Mouse (Mus musculus) lung, embryonic 15.5 days (tissue): Measurements from ENCODE around the gene Itpk1. TPM values are rescaled to one million over a fixed set of nuclear protein-coding genes. Genes with fewer than 3 reads are reported as not detected.

Experiments
- ATAC-seq: fragments of 200-750 bp; cut with Nextera tagmentation; 2 replicates; pipeline ENCODE4 v1.8.0; 2017; ENCODE audit warnings: moderate number of reproducible peaks, borderline replicate concordance; ENCODE audit not compliant: low FRiP score, low TSS enrichment; ENCODE audit errors: extremely low read depth
- H3K27ac ChIP-seq: fragments of 300-500 bp; sonication (generic); 2 replicates; pipeline ENCODE4 v1.5.1; 2015; ENCODE audit warnings: moderate library complexity, mild to moderate bottlenecking, inconsistent platforms
- H3K27me3 ChIP-seq: fragments of 300-500 bp; sonication (generic); 2 replicates; pipeline ENCODE4 v1.6.1; 2015; ENCODE audit warnings: inconsistent platforms
- H3K36me3 ChIP-seq: fragments of 300-500 bp; sonication (generic); 2 replicates; pipeline ENCODE4 v1.6.1; 2015; ENCODE audit warnings: inconsistent platforms
- H3K4me1 ChIP-seq: fragments of 300-500 bp; sonication (generic); 2 replicates; pipeline ENCODE4 v1.6.1; 2015; ENCODE audit warnings: inconsistent platforms
- H3K4me2 ChIP-seq: fragments of 300-500 bp; sonication (generic); 2 replicates; pipeline ENCODE4 v1.6.1; 2015; ENCODE audit warnings: inconsistent platforms, mild to moderate bottlenecking, moderate library complexity
- H3K4me3 ChIP-seq: fragments of 300-500 bp; sonication (generic); 2 replicates; pipeline ENCODE4 v1.5.1; 2015; ENCODE audit warnings: mild to moderate bottlenecking, inconsistent platforms
- H3K9ac ChIP-seq: fragments of 300-500 bp; sonication (generic); 2 replicates; pipeline ENCODE4 v1.6.1; 2015; ENCODE audit warnings: inconsistent platforms
- H3K9me3 ChIP-seq: fragments of 300-500 bp; sonication (generic); 2 replicates; pipeline ENCODE4 v1.6.1; 2016; ENCODE audit warnings: inconsistent platforms
- WGBS: fragments of 180-500 bp; shearing (Covaris S2); methylation state at CpG from one replicate; pipeline ENCODE4 v1.1.7; 2015; 5-methylcytosine and 5-hydroxymethylcytosine counted together
- polyA plus RNA-seq: library from polyadenylated mRNA; unstranded; fragments of >200 nt; fragmentation: Nextera tagmentation; extraction: Ambion mirVana; gene quantifications from 2 replicates; pipeline ENCODE4 v1.2.1, GENCODE M21; 2015

Itpk1 gene
- polyA plus RNA-seq, 1 experiment from 2014 or later: 9.6 TPM

GRCm38 (mm10) chr12:102650649-102651048, 54.1 kb downstream of the Itpk1 start:
- no peak for ATAC-seq

GRCm38 (mm10) chr12:102647839-102648564, 56.7 kb downstream of the Itpk1 start:
- no peak overlapping the region for H3K9ac ChIP-seq
- H3K4me2 ChIP-seq: no peak overlapping the region
- H3K9me3 ChIP-seq: no peaks in the 10 kb centered on the region
- no peaks in the 10 kb centered on the region for H3K27me3 ChIP-seq
- 56% methylated on average over 14 of the region's 14 CpGs for WGBS
- H3K27ac ChIP-seq: peak overlapping the region; percentile 51; the same call in 1 of the 2 replicates
- peak; percentile 47 for ATAC-seq
- no peaks in the 10 kb centered on the region for H3K36me3 ChIP-seq
- no peak overlapping the region for H3K4me3 ChIP-seq
- H3K4me1 ChIP-seq: peaks cover 50% of the 10 kb centered on the region

More at GRCm38 (mm10) chr12:102650649-102651048, 54.1 kb downstream of the Itpk1 start:
- Histone ChIP-seq H3K4me3 (no peak overlapping the region), H3K4me2 (no peak overlapping the region), H3K9ac (no peak overlapping the region), H3K9me3 (no peaks in the 10 kb centered on the region), H3K27ac (no peak overlapping the region), H3K27me3 (no peaks in the 10 kb centered on the region), H3K4me1 (peaks cover 47% of the 10 kb centered on the region), H3K36me3 (no peaks in the 10 kb centered on the region)
- 86% methylated on average over 4 of the region's 4 CpGs for WGBS

GRCm38 (mm10) chr12:102646586-102647260, 58.0 kb downstream of the Itpk1 start:
- Histone ChIP-seq H3K27ac (peak overlapping the region; percentile 56; the same call in 1 of the 2 replicates), H3K9ac (no peak overlapping the region), H3K9me3 (no peaks in the 10 kb centered on the region), H3K36me3 (no peaks in the 10 kb centered on the region), H3K27me3 (no peaks in the 10 kb centered on the region), H3K4me1 (peaks cover 40% of the 10 kb centered on the region), H3K4me2 (no peak overlapping the region), H3K4me3 (no peak overlapping the region)
- no peak for ATAC-seq
- 62% methylated on average over 7 of the region's 7 CpGs for WGBS

DNA sequence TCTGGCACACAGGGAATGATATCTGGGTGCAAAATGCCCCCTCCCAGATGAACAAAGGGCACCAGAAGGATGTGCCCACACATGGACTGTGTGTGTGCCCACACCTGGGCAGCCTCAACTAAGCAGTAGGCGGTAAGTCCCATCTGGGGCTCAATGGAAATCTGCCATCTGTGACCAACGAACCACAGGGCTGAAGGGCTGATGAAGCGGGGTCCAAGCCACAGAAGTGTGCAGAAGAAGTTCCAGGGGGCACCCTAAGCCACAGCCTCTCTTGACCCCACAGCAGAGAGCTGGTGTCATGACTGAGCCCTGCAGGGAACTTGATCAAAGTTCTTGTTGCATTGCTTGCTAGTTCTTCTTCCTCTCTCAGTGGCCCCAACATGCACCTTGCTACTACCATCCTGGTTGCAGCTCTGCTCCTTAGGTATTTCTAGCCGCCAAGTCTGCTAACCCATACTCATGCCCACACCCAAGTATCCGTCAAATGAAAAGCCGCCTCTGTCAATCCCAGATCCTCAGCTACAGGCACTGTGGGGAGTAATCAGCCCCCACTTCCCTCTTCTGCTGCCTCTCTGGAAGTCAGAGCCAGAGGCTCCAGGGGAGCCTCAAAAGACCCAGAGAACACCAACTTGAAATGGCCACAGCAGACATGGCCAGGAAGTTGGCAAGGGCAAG, 58.7 kb downstream of the Itpk1 start:
- Histone ChIP-seq H3K27me3 (no peaks in the 10 kb centered on the region), H3K4me3 (no peak overlapping the region), H3K27ac (no peak overlapping the region), H3K4me2 (no peak overlapping the region), H3K4me1 (peaks cover 39% of the 10 kb centered on the region), H3K36me3 (no peaks in the 10 kb centered on the region), H3K9ac (no peak overlapping the region), H3K9me3 (no peaks in the 10 kb centered on the region)
- ATAC-seq: no peak
- 86% methylated on average over 6 of the region's 6 CpGs for WGBS

- no peak overlapping the region for H3K27ac ChIP-seq
- WGBS: 57% methylated on average over 6 of the region's 6 CpGs
- no peak for ATAC-seq
- H3K4me1 ChIP-seq: peaks cover 30% of the 10 kb centered on the region
- H3K9ac ChIP-seq: no peak overlapping the region
- no peaks in the 10 kb centered on the region for H3K27me3 ChIP-seq
- no peaks in the 10 kb centered on the region for H3K9me3 ChIP-seq
- H3K4me2 ChIP-seq: no peak overlapping the region
- no peak overlapping the region for H3K4me3 ChIP-seq
- no peaks in the 10 kb centered on the region for H3K36me3 ChIP-seq
Measured at GRCm38 (mm10) chr12:102643316-102643715, 61.4 kb downstream of the Itpk1 start.

DNA sequence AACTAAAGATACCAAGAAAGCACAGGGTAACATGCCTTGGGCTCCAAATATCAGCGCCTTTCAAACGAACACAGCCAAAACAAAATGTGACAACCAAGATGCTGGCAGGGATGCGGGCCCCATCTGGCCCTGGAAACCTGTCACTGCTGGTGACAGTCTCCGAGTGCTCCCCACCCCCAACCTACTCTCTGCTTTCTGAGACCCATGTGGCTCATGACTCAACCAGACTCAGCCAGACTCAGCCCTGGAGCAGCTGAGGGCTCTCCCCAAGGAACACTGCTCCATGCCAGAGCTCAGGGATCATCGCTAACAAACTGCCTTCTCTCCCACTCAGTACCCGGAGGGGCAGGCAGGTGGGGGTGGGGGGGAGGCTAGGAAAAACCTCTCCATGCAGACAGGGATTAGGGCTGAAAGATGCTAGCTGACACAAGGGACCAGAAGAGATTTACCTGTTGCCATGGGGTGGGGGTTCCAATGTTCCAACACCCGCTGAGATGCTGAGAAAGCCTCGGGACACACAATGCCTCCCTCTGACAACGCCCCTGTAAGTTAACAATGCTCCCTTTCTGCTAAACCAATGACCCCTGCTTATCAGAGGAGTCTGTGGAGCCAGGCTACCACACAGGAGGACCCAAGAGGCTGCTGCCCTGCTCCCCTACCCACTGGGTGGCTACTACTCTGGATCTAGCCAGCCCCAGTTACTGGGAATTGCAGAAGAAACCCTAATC, 64.1 kb downstream of the Itpk1 start:
- Histone ChIP-seq H3K4me2 (no peak overlapping the region), H3K9me3 (no peaks in the 10 kb centered on the region), H3K4me3 (no peak overlapping the region), H3K9ac (no peak overlapping the region), H3K4me1 (peaks cover 10% of the 10 kb centered on the region), H3K27me3 (no peaks in the 10 kb centered on the region), H3K27ac (no peak overlapping the region), H3K36me3 (no peaks in the 10 kb centered on the region)
- no peak for ATAC-seq
- 50% methylated on average over 9 of the region's 9 CpGs for WGBS

DNA sequence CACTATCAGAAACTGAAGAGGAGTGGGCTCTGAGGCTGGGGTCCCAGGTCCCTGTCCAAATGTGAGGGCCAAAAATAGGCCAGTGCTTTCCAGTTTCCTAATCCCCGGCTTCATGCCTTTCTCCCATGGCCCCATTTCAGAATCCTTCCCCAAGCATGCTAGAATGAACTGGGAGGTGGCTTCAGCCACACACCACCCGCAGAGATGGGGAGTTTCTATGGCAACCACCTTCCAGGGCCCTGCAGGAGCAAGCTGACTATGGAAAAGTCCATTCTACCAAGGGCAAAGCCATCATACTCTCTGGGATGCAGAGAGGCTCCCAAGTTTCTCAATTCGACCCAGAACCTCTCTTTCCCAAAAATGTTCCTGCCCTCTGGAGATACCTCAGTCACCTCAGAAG, 65.9 kb downstream of the Itpk1 start:
- no peak overlapping the region for H3K4me2 ChIP-seq
- no peak overlapping the region for H3K27ac ChIP-seq
- H3K9me3 ChIP-seq: no peaks in the 10 kb centered on the region
- H3K36me3 ChIP-seq: no peaks in the 10 kb centered on the region
- no peak overlapping the region for H3K9ac ChIP-seq
- no peak overlapping the region for H3K4me3 ChIP-seq
- ATAC-seq: no peak
- H3K27me3 ChIP-seq: no peaks in the 10 kb centered on the region
- WGBS: 69% methylated on average over 3 of the region's 3 CpGs
- peaks cover 7% of the 10 kb centered on the region for H3K4me1 ChIP-seq

- 77% methylated on average over 10 of the region's 10 CpGs for WGBS
- ATAC-seq: no peak
- H3K9me3 ChIP-seq: no peaks in the 10 kb centered on the region
- no peak overlapping the region for H3K4me3 ChIP-seq
- H3K4me1 ChIP-seq: peaks cover 8% of the 10 kb centered on the region; the same call in 1 of the 2 replicates
- H3K36me3 ChIP-seq: no peaks in the 10 kb centered on the region
- H3K9ac ChIP-seq: no peak overlapping the region
- H3K27me3 ChIP-seq: no peaks in the 10 kb centered on the region
- no peak overlapping the region for H3K27ac ChIP-seq
- H3K4me2 ChIP-seq: no peak overlapping the region
Measured at GRCm38 (mm10) chr12:102637235-102637634, 67.5 kb downstream of the Itpk1 start.

DNA sequence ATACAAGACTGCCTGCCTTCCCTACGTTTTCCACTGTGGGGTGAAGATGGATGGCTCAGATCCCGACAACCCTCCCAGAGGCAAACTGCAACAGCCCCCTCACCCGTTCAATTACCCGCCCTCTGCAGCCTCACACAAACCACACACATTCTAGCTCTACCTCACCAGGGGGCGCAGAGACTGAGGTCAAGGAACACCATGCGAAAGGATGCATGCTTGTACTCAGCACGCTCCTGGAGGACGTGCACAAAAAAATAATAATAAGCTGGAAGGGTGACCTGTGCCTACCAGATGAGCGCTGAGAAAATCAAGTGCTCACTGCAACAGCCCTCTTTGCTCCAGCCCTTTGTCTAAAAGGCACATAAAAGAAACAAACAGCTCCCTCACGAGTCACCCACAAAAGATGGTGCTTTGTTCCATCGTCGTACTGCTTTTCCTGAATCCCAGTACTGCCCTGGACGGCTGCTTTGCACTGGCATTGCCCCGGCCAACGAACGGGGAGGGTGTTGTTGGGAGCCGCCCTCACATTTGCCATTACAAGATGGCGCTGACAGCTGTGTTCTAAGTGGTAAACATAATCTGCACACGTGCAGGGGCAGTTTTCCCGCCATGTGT, 70.2 kb downstream of the Itpk1 start:
- peaks cover 8% of the 10 kb centered on the region; the same call in 1 of the 2 replicates for H3K4me1 ChIP-seq
- no peaks in the 10 kb centered on the region for H3K27me3 ChIP-seq
- no peak overlapping the region for H3K27ac ChIP-seq
- no peaks in the 10 kb centered on the region for H3K36me3 ChIP-seq
- no peak overlapping the region for H3K4me3 ChIP-seq
- WGBS: 74% methylated on average over 19 of the region's 20 CpGs
- H3K9me3 ChIP-seq: no peaks in the 10 kb centered on the region
- no peak overlapping the region for H3K4me2 ChIP-seq
- H3K9ac ChIP-seq: no peak overlapping the region
- no peak for ATAC-seq

GRCm38 (mm10) chr12:102633083-102633501, 71.6 kb downstream of the Itpk1 start:
- 41% methylated on average over 4 of the region's 4 CpGs for WGBS
- Histone ChIP-seq H3K4me1 (peaks cover 8% of the 10 kb centered on the region; the same call in 1 of the 2 replicates), H3K9ac (no peak overlapping the region), H3K4me2 (no peak overlapping the region), H3K27ac (no peak overlapping the region), H3K36me3 (no peaks in the 10 kb centered on the region), H3K9me3 (no peaks in the 10 kb centered on the region), H3K4me3 (no peak overlapping the region), H3K27me3 (no peaks in the 10 kb centered on the region)
- ATAC-seq: no peak

GRCm38 (mm10) chr12:102631690-102632089, 73.0 kb downstream of the Itpk1 start:
- no peaks in the 10 kb centered on the region for H3K36me3 ChIP-seq
- H3K4me2 ChIP-seq: no peak overlapping the region
- no peaks in the 10 kb centered on the region for H3K9me3 ChIP-seq
- H3K9ac ChIP-seq: no peak overlapping the region
- 48% methylated on average over 8 of the region's 8 CpGs for WGBS
- no peak overlapping the region for H3K27ac ChIP-seq
- no peak for ATAC-seq
- no peak overlapping the region for H3K4me3 ChIP-seq
- peaks cover 8% of the 10 kb centered on the region; the same call in 1 of the 2 replicates for H3K4me1 ChIP-seq
- no peaks in the 10 kb centered on the region for H3K27me3 ChIP-seq
